Comparison of ENCODE assay signal across 9 mouse cellular contexts in genomic region chr6:66953951-66954519, GRCm38 (mm10). TPM values are rescaled to one million over a fixed set of nuclear protein-coding genes. Genes with fewer than 3 reads are reported as not detected.
DNase-seq lines count a peak whose midpoint lies in the region; ATAC-seq and TF ChIP-seq lines count a peak whose summit lies in the region.
"Had no signal": no experiment of that assay in that cellular context is flagged by ENCODE, and none has a peak within 500 bp of the region (broad histone marks: within the 10 kb centered on the region; RNA-seq: fewer than 3 reads in every experiment).

No protein-coding gene starts in this region.

- no peaks in the 10 kb centered on the region for H3K4me1 ChIP-seq in hindbrain, embryonic 13.5 days (replicated peaks)
- H3K4me1 ChIP-seq in hindbrain, embryonic 11.5 days (replicated peaks; ENCODE audit: control insufficient read depth, insufficient read depth, low read length), result no peaks in the 10 kb centered on the region

- H3K9ac ChIP-seq in hindbrain, embryonic 13.5 days, result no peak overlapping the region
- no peak overlapping the region for H3K9ac ChIP-seq in hindbrain, embryonic 11.5 days (ENCODE audit: low read depth, low read length)
- H3K9ac ChIP-seq: embryonic facial prominence, embryonic 13.5 days had no signal

- no peak for TF ChIP-seq CTCF in left cerebral cortex, adult 2 months (IDR thresholded peaks at IDR 0.05)

- no peaks in the 10 kb centered on the region for H3K36me3 ChIP-seq in hindbrain, embryonic 13.5 days
- no peaks in the 10 kb centered on the region for H3K36me3 ChIP-seq in hindbrain, embryonic 11.5 days (ENCODE audit: control insufficient read depth, insufficient read depth, low read length)
- H3K36me3 ChIP-seq: embryonic facial prominence, embryonic 13.5 days had no signal

- WGBS in hindbrain, embryonic 13.5 days, result 82% methylated on average over 11 of the region's 11 CpGs
- WGBS in hindbrain, embryonic 11.5 days, result 81% methylated on average over 11 of the region's 11 CpGs

- intact Hi-C loops in left cerebral cortex, adult 2 months (cut with DNase I), result loop anchor here (2.0 kb wide), 1 partner anchor 113 kb away; no protein-coding TSS in a partner anchor

- no peak overlapping the region for H3K4me2 ChIP-seq in hindbrain, embryonic 13.5 days
- no peak overlapping the region for H3K4me2 ChIP-seq in hindbrain, embryonic 11.5 days (replicated peaks; ENCODE audit: low read depth, low read length)
- H3K4me2 ChIP-seq: embryonic facial prominence, embryonic 13.5 days had no signal

- H3K9me3 ChIP-seq in hindbrain, embryonic 13.5 days, result no peaks in the 10 kb centered on the region
- no peaks in the 10 kb centered on the region for H3K9me3 ChIP-seq in hindbrain, embryonic 11.5 days (ENCODE audit: control insufficient read depth, low read length)
- H3K9me3 ChIP-seq: embryonic facial prominence, embryonic 13.5 days had no signal

- peak; percentile 36; the same call in 1 of the 2 replicates for ATAC-seq in hindbrain, embryonic 13.5 days (ENCODE audit: low FRiP score)
- ATAC-seq in hindbrain, embryonic 11.5 days (ENCODE audit: low FRiP score), result no peak

- no peak overlapping the region for H3K4me3 ChIP-seq in hindbrain, embryonic 13.5 days
- H3K4me3 ChIP-seq in hindbrain, embryonic 11.5 days (ENCODE audit: low read depth, low read length), result no peak overlapping the region
- H3K4me3 ChIP-seq in left cerebral cortex, adult 2 months, result no peak overlapping the region
- H3K4me3 ChIP-seq: embryonic facial prominence, embryonic 13.5 days had no signal

- no peaks in the 10 kb centered on the region for H3K27me3 ChIP-seq in hindbrain, embryonic 13.5 days
- H3K27me3 ChIP-seq in hindbrain, embryonic 11.5 days (ENCODE audit: control insufficient read depth, insufficient read depth, low read length), result no peaks in the 10 kb centered on the region
- H3K27me3 ChIP-seq: embryonic facial prominence, embryonic 13.5 days had no signal

- H3K27ac ChIP-seq in hindbrain, embryonic 13.5 days, result no peak overlapping the region
- H3K27ac ChIP-seq in hindbrain, embryonic 11.5 days (ENCODE audit: low read depth, low read length), result no peak overlapping the region
- H3K27ac ChIP-seq in left cerebral cortex, adult 2 months, result no peak overlapping the region
- H3K27ac ChIP-seq: embryonic facial prominence, embryonic 13.5 days had no signal

- no peak for DNase-seq in hindbrain, embryonic 11.5 days (ENCODE audit: low spot score)
- DNase-seq in fat pad, adult 2 months (ENCODE audit: extremely low read depth, low read depth, low spot score), result peak; percentile 55
- DNase-seq in kidney, postnatal 36 days, result peak; percentile 56 to 81
- DNase-seq in naive thymus-derived CD4-positive, alpha-beta T cell, adult 2 months (ENCODE audit: low read depth), result peak; percentile 18
- DNase-seq in right cerebral cortex, postnatal 25 days, result no peak
- DNase-seq in left cerebral cortex, adult 2 months (ENCODE audit: extremely low spot score in 1 of 2, low spot score in 2 of 2), result no peak
- DNase-seq in adrenal gland, adult 18-20 months (ENCODE audit: low spot score in 2 of 2), result no peak

RNA-seq across cellular contexts. Expression of gene Gng12, which starts 57.8 kb away (rescaled TPM):
- polyA plus RNA-seq in hindbrain, embryonic 13.5 days (2015; fragmentation: Nextera tagmentation; extraction: Ambion mirVana), result 30.7 and 36.1 TPM in 2 replicates
- 49.4 and 52.7 TPM in 2 replicates for polyA plus RNA-seq in hindbrain, embryonic 11.5 days (2014; fragmentation: Nextera tagmentation; extraction: Ambion mirVana)
- total RNA-seq in left cerebral cortex, adult 2 months (2021), result 10 to 100 TPM; 55.2 to 59.3 TPM
- total RNA-seq in adrenal gland, adult 18-20 months (2021), result 10 to 100 TPM; 68.9 to 84.2 TPM

Comparison
In these comparisons a context has a peak if more than half of its experiments do, and no peak if none do; other contexts are left out.
1. DNase-seq: peak in fat pad, adult 2 months (single experiment), kidney, postnatal 36 days (2 of 2) and naive thymus-derived CD4-positive, alpha-beta T cell, adult 2 months (single experiment); none in hindbrain, embryonic 11.5 days (single experiment), right cerebral cortex, postnatal 25 days (single experiment), left cerebral cortex, adult 2 months (0 of 2) and adrenal gland, adult 18-20 months (0 of 2).